Mouse (Mus musculus): ENCODE measurements around the gene Atp5d. TPM values are rescaled to one million over a fixed set of nuclear protein-coding genes. Genes with fewer than 3 reads are reported as not detected.

The Atp5d gene
- polyA plus RNA-seq, 1 experiment from 2014 or later = 396 TPM

DNA sequence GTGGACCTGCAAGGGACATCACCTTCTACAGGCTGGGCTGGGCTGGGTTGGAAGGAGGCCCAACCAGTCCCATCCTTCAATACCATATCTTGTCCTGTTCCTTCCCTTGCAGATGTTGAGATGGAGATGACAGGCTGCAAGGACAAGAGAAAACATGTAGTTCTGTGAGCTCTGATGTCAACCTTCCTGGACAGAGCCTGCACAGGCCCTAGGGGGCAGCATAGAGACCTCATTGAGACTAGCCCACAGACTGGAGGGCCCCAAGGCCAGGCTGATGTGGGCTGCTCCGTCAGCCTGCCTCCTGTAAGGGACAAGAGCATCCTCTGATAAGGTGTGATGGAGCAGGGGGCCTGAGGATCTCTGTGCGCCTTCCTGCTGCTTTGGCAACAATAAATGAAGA lies 36.3 kb downstream of the Atp5d start:
- Histone ChIP-seq H3K27ac (no peak overlapping the region), H3K9ac (no peak overlapping the region), H3K4me3 (no peak overlapping the region), H3K9me3 (no peaks in the 10 kb centered on the region), H3K4me2 (replicated peaks) (no peak overlapping the region), H3K36me3 (peaks cover 26% of the 10 kb centered on the region), H3K4me1 (peaks cover 33% of the 10 kb centered on the region), H3K27me3 (replicated peaks) (no peaks in the 10 kb centered on the region)
- ATAC-seq (ENCODE audit: low FRiP score, low read depth) = no peak
- WGBS = 62% methylated on average over 2 of the region's 2 CpGs

DNA sequence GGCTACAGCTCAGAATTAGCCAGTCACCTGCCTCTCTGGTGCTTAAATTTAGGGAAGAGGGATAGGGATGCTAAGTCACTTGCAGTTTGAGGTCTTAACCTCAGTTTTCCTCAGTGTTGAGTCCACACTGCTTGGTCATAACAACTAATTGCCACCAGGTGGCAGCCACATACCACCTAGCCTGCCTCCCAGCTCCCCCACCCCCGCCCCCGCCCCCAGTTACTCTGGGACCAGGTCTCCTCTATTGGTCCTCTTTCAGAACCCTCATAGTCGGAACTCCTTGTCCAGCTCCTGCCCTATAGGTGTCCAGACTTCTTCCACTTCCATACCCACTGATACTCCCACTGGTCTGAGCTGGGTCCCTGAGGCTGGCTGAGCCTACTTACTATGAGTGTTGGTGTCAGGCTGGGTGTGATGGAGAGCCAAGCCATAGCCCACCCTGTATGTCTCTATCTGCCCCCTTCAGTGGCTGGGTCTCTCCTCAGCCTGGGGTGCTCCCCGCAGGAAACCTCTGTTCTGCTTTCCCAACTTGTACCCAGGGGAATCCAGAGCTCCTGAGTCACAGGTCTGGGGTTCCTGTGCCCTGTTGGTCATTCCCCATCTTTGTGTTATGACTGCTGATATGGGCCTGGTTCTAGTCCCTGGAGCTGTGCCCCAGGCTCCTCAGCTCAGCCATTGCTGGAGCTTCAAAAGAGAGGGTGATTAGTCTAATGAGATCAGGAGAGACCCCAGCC lies 37.3 kb downstream of the Atp5d start:
- peaks cover 35% of the 10 kb centered on the region for H3K4me1 ChIP-seq
- 26% methylated on average over 4 of the region's 4 CpGs for WGBS
- ATAC-seq (ENCODE audit: low FRiP score, low read depth) = 0 out of 2 replicates have a peak, but pooled peaks have one; percentile 4
- H3K9ac ChIP-seq = 0 out of 2 replicates have a peak overlapping the region, but pooled peaks have one; percentile 30
- H3K27ac ChIP-seq = no peak overlapping the region
- H3K36me3 ChIP-seq = peaks cover 16% of the 10 kb centered on the region
- H3K9me3 ChIP-seq = no peaks in the 10 kb centered on the region
- no peak overlapping the region for H3K4me3 ChIP-seq
- no peak overlapping the region for H3K4me2 ChIP-seq (replicated peaks)
- no peaks in the 10 kb centered on the region for H3K27me3 ChIP-seq (replicated peaks)

DNA sequence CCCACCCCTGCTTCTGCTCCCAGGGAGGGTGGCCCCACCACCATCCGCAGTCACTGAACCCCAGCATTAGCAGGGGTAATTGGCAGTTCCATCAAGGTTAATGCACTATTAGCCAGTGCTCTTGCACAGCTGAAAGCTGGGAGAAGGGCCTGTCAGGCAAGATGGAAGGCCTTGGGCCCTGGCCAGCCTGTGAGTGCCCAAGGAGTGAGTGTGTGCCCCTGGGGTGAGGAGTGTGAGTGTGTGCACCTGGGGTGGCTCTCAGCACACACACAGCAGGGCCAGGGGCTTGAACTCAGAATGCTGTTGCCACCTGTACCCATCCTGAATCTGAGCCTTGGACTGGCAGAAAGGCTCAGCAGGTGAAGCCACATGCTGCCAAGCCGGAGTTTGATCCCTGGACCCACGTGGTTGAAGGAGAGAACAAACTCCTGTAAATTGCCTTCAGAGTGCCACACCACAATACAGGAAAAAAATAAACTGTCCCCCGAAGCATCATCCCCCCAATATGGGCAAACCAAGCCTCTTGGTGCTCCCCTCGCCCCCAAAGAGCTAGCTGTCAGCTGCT lies 37.9 kb downstream of the Atp5d start:
- H3K36me3 ChIP-seq = peaks cover 10% of the 10 kb centered on the region
- ATAC-seq (ENCODE audit: low FRiP score, low read depth) = no peak
- H3K4me3 ChIP-seq = no peak overlapping the region
- no peaks in the 10 kb centered on the region for H3K27me3 ChIP-seq (replicated peaks)
- 0 out of 2 replicates have a peak overlapping the region, but pooled peaks have one; percentile 30 for H3K9ac ChIP-seq
- H3K27ac ChIP-seq = no peak overlapping the region
- no peaks in the 10 kb centered on the region for H3K9me3 ChIP-seq
- H3K4me2 ChIP-seq (replicated peaks) = no peak overlapping the region
- H3K4me1 ChIP-seq = peaks cover 40% of the 10 kb centered on the region
- 79% methylated on average over 5 of the region's 5 CpGs for WGBS

DNA sequence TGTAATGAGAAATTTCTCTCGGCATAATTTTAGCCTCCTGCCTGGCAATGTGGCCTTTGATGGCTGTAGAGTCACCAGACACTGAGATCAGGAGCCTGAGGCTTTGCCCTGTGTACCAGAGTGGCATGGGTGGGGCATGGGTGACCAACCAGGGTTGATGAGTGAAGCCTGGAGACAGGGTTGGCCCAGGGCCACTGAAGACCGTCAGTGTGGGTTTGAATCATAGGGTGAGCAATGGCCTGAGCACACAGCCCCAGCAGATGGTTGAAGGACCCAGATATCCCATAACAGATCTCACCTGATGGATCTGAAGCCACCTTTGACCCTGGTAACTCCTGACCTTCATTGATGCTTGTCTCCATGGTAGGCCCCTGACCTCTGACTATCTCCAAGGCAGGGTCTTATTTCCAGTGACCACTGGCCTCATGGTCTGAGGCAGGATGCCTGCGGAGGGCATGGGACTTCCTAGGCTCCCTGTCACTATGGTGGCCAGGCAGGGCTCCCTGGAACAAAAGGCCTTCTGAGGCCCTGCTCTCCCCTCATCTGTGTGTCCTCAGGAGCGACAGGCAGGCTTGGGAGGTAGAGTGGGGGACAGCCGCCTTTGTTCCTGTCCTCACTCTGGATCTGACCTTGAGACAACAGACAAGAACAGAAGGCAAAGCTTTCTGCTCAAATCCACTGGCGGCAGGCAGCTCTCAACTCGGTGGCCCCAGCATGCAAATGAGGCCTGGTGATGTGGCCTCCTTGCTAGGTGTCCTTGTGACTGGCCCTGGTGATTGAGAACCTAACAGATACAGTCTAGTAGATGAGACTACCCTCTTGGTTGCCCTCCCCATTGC lies 39.2 kb downstream of the Atp5d start:
- WGBS = 62% methylated on average over 7 of the region's 7 CpGs

DNA sequence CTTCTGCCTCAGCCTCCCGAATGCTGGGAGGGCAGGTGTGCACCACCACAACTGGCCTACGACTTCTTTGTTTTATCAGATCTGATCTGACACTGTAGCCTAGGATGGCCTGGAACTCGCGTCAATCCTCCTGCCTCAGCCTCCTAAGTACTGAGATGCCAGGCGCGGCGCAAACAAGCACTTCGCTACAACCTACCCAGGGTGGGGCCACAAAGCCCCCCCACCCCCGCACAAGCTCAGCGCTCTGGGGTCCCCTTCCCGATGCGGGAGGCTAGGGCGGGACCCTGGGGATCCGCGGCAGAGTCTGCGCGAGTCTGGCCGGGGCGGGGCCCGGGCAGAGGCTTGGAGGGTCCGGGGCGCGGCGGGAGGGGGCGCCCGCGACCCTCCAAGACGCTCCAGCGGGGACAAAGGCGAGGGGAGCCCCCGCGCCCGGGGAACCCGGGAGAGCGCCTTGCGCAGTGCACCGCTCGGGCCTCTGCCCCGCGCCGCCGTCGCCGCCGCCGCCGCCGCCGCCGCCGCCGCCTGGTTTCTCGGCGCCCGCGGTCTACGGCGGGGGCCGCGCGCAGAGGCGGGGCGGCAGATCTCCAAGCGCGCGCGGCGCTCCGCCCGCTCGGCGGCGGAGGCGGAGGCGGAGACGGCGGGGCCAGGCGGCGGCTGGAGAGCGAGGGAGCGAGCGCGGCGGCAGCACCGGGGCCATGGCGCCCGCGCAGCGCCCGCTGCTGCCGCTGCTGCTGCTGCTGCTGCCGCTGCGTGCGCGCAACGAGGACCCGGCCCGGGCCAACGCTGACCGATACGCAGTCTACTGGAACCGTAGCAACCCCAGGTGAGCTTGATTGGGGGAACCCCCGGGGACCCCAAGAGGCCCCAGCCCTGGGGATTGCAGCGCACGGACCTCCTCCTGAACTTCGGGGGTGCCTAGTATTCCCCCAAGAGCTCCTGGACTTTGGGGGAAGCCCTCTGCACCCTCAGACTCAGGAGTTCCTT lies 40.9 kb downstream of the Atp5d start, which contains the start of gene Efna2:
Efna2 (plus strand) TSS at position 415 of the 984 bp plus-strand sequence.
- peak; percentile 70 for ATAC-seq (ENCODE audit: low FRiP score, low read depth)
- peak within 1 kb of the TSS; percentile 90 for H3K4me2 ChIP-seq (replicated peaks)
- peak within 1 kb of the TSS; percentile 76 for H3K4me3 ChIP-seq
- H3K36me3 ChIP-seq = peaks cover 11% of the 10 kb centered on the region
- H3K9ac ChIP-seq = peak within 1 kb of the TSS; percentile 88
- peaks cover 31% of the 10 kb centered on the region for H3K4me1 ChIP-seq
- H3K27me3 ChIP-seq (replicated peaks) = no peaks in the 10 kb centered on the region
- H3K9me3 ChIP-seq = no peaks in the 10 kb centered on the region
- 2% methylated on average over 90 of the region's 106 CpGs for WGBS
- peak within 1 kb of the TSS; percentile 53 for H3K27ac ChIP-seq

More for the DNA sequence above, 39.2 kb downstream of the Atp5d start:
- Histone ChIP-seq H3K4me2 (replicated peaks) (no peak overlapping the region), H3K36me3 (peaks cover 7% of the 10 kb centered on the region; the same call in 1 of the 2 replicates), H3K9ac (0 out of 2 replicates have a peak overlapping the region, but pooled peaks have one; percentile 10), H3K4me1 (peaks cover 35% of the 10 kb centered on the region), H3K4me3 (no peak overlapping the region), H3K9me3 (no peaks in the 10 kb centered on the region), H3K27ac (no peak overlapping the region), H3K27me3 (replicated peaks) (no peaks in the 10 kb centered on the region)
- ATAC-seq (ENCODE audit: low FRiP score, low read depth) = no peak

DNA sequence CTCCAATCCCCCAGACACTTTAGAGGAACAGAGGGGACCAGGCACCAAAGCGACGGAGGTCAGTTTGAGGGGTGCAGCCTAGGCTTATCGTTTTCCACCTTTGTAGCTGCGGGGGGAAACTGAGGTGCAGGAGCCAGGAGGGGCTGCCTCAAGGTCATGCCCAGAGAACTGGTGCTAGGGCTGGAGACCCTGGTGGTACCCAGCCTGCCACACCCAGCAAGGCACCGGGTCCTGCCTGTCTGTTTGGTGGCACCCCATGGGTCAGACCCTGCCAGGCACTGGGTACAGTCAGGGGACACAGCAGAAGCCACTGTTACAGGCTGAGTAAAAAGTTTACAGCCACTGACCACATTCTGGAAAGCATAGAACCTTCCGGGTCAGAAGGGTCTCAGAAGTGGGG lies 41.9 kb downstream of the Atp5d start:
- peaks cover 31% of the 10 kb centered on the region for H3K4me1 ChIP-seq
- ATAC-seq (ENCODE audit: low FRiP score, low read depth) = no peak
- peak overlapping the region; percentile 76 for H3K4me3 ChIP-seq
- H3K4me2 ChIP-seq (replicated peaks) = peak overlapping the region; percentile 90
- no peak overlapping the region for H3K27ac ChIP-seq
- H3K9ac ChIP-seq = peak overlapping the region; percentile 88
- no peaks in the 10 kb centered on the region for H3K27me3 ChIP-seq (replicated peaks)
- 43% methylated on average over 6 of the region's 6 CpGs for WGBS
- H3K9me3 ChIP-seq = no peaks in the 10 kb centered on the region
- H3K36me3 ChIP-seq = peaks cover 11% of the 10 kb centered on the region

DNA sequence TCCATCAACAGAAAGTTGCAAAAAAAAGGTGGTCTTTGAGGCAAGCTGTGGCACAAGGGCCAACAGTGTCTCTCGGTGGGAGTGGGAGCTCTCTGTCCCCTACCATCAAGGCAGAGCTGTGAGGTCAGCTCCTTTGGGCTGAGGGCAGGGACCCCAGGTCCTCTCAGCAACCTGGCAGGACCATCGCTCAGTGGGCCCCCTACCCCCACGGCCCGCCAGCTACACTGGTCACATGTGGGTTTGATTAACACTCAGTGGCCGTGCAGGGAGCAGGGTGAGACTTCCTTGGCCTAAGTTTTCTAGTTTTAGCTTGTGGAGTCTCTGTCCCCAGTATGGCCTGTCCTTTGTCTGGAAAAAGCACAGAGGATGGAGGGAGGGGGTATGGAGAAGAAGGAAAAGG lies 42.4 kb downstream of the Atp5d start:
- peak overlapping the region; percentile 88 for H3K9ac ChIP-seq
- H3K27ac ChIP-seq = no peak overlapping the region
- peaks cover 31% of the 10 kb centered on the region for H3K4me1 ChIP-seq
- H3K4me2 ChIP-seq (replicated peaks) = peak overlapping the region; percentile 90
- H3K27me3 ChIP-seq (replicated peaks) = no peaks in the 10 kb centered on the region
- peak overlapping the region; percentile 76 for H3K4me3 ChIP-seq
- 50% methylated on average over 5 of the region's 5 CpGs for WGBS
- peaks cover 11% of the 10 kb centered on the region for H3K36me3 ChIP-seq
- H3K9me3 ChIP-seq = no peaks in the 10 kb centered on the region
- no peak for ATAC-seq (ENCODE audit: low FRiP score, low read depth)

DNA sequence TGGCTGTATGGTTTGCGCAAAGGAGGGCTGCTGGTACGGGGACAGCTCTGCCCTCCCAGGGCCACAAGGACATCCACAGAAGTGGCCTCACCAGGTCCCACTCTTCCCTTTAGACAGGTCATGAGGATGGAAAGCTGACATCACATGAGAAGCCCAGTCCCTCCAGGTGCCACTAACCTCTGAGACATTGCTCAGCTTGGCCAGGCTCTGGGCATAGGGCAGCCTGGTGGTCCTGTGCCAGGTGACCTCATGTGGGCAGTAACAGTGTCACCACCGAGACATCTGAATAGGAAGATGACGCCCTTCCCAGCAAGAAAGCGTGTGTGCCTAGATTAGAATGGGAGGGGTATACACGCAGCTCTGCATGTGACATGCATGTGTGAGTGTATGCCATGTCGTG lies 44.1 kb downstream of the Atp5d start:
- H3K27me3 ChIP-seq (replicated peaks) = no peaks in the 10 kb centered on the region
- no peak overlapping the region for H3K9ac ChIP-seq
- no peak for ATAC-seq (ENCODE audit: low FRiP score, low read depth)
- peak overlapping the region; percentile 90 for H3K4me2 ChIP-seq (replicated peaks)
- H3K27ac ChIP-seq = no peak overlapping the region
- H3K4me3 ChIP-seq = no peak overlapping the region
- peaks cover 20% of the 10 kb centered on the region for H3K36me3 ChIP-seq
- H3K9me3 ChIP-seq = no peaks in the 10 kb centered on the region
- peaks cover 30% of the 10 kb centered on the region for H3K4me1 ChIP-seq
- WGBS = 94% methylated on average over 7 of the region's 7 CpGs

DNA sequence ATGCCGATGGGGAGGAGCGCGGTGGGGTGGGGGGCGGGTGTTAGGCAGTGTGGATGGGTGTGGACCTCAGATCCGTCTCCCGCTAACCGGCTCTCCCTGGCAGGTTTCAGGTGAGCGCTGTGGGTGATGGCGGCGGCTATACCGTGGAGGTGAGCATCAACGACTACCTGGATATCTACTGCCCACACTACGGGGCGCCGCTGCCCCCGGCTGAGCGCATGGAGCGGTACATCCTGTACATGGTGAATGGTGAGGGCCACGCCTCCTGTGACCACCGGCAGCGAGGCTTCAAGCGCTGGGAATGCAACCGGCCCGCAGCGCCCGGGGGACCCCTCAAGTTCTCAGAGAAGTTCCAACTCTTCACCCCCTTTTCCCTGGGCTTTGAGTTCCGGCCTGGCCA lies 48.2 kb downstream of the Atp5d start:
- ATAC-seq (ENCODE audit: low FRiP score, low read depth) = no peak
- H3K9me3 ChIP-seq = no peaks in the 10 kb centered on the region
- peaks cover 29% of the 10 kb centered on the region for H3K4me1 ChIP-seq

DNA sequence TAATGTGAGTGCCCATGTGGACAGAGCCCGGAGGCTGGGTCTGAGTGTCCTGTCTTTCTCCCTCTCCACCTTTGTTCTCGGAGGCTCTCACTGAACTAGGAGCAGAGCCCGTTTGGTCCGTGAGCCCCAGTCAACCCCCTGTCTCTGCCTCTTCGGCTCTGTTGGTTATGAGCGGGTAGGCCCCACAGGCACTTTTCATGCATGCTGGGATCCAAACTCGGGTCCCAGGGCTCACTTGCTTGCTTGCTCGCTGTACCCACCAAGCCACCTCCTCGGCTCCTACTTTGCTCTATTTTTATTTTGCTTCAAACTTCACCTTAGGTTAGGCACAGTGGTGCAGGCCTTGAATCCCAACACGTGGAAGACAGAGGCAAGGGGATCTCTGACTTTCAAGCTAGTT lies 49.3 kb downstream of the Atp5d start:
- Histone ChIP-seq H3K4me1 (peaks cover 23% of the 10 kb centered on the region), H3K36me3 (peaks cover 29% of the 10 kb centered on the region), H3K9ac (no peak overlapping the region), H3K4me2 (replicated peaks) (no peak overlapping the region), H3K27me3 (replicated peaks) (peaks cover 4% of the 10 kb centered on the region; the same call in 1 of the 2 replicates), H3K27ac (no peak overlapping the region), H3K4me3 (no peak overlapping the region), H3K9me3 (no peaks in the 10 kb centered on the region)
- no peak for ATAC-seq (ENCODE audit: low FRiP score, low read depth)
- 89% methylated on average over 10 of the region's 10 CpGs for WGBS

More for the DNA sequence above, 48.2 kb downstream of the Atp5d start:
- Histone ChIP-seq H3K4me3 (no peak overlapping the region), H3K9ac (no peak overlapping the region), H3K36me3 (peaks cover 37% of the 10 kb centered on the region), H3K4me2 (replicated peaks) (no peak overlapping the region), H3K27ac (no peak overlapping the region), H3K27me3 (replicated peaks) (peaks cover 4% of the 10 kb centered on the region; the same call in 1 of the 2 replicates)
- WGBS = 24% methylated on average over 27 of the region's 27 CpGs

DNA sequence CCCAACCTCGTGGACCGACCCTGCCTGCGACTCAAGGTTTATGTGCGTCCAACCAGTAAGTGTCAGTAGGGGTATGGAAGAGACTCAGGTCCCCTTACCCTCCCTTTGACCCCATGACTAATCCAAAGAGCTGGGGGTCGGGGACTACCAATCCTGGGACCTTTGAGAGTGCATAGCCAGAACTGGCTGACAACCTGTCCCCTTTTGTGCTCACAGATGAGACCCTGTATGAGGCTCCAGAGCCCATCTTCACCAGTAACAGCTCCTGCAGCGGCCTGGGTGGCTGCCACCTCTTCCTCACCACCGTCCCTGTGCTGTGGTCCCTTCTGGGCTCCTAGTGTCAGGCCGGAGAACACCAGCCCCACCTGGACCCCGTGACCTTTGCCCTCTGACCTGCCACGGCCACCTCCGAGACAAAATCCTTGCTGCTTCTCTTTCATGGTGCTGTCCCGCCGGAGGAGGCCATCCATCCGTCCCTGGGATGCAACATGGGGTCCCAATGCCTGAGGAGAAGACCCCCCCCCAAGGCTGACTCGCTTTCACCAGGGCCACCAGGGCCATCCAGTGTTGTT lies 50.1 kb downstream of the Atp5d start:
- H3K27ac ChIP-seq = no peak overlapping the region
- H3K36me3 ChIP-seq = peaks cover 27% of the 10 kb centered on the region
- 73% methylated on average over 15 of the region's 15 CpGs for WGBS
- peak overlapping the region; percentile 17; the same call in 1 of the 2 replicates for H3K9ac ChIP-seq
- no peak for ATAC-seq (ENCODE audit: low FRiP score, low read depth)
- no peaks in the 10 kb centered on the region for H3K9me3 ChIP-seq
- H3K4me2 ChIP-seq (replicated peaks) = no peak overlapping the region
- peaks cover 23% of the 10 kb centered on the region for H3K4me1 ChIP-seq
- no peak overlapping the region for H3K4me3 ChIP-seq
- H3K27me3 ChIP-seq (replicated peaks) = peaks cover 4% of the 10 kb centered on the region; the same call in 1 of the 2 replicates

All from neural tube, embryonic 12.5 days (tissue).